Mouse (Mus musculus): Measurements from ENCODE around the gene Phf23. TPM values are rescaled to one million over a fixed set of nuclear protein-coding genes. Genes with fewer than 3 reads are reported as not detected.

The Phf23 gene
- polyA plus RNA-seq, 1 experiment from 2014 or later = 49.4 TPM

- 84% methylated on average over 10 of the region's 10 CpGs for WGBS
- no peak overlapping the region for H3K27ac ChIP-seq (ENCODE audit: low read depth, low read length)
- H3K4me2 ChIP-seq (ENCODE audit: low read length) = peak overlapping the region; percentile 50
- peaks cover 47% of the 10 kb centered on the region for H3K36me3 ChIP-seq (ENCODE audit: control insufficient read depth, insufficient read depth, low read length)
- H3K4me1 ChIP-seq (ENCODE audit: control insufficient read depth, insufficient read depth, low read length) = peaks cover 11% of the 10 kb centered on the region
- peak overlapping the region; percentile 77 for H3K4me3 ChIP-seq (ENCODE audit: low read depth, low read length)
- peak overlapping the region; percentile 92 for H3K9ac ChIP-seq (ENCODE audit: low read length)
- no peak for DNase-seq (ENCODE audit: low spot score)
- H3K27me3 ChIP-seq (replicated peaks; ENCODE audit: control insufficient read depth, insufficient read depth, low read length) = no peaks in the 10 kb centered on the region
- H3K9me3 ChIP-seq (replicated peaks; ENCODE audit: control insufficient read depth, low read length) = no peaks in the 10 kb centered on the region
- no peak for ATAC-seq
These were observed 3.2 kb upstream of the Phf23 start for GRCm38 (mm10) chr11:69992396-69992795.

- WGBS = 83% methylated on average over 3 of the region's 3 CpGs
- 0 out of 2 replicates have a peak overlapping the region, but pooled peaks have one; percentile 21 for H3K9ac ChIP-seq (ENCODE audit: low read length)
- H3K4me3 ChIP-seq (ENCODE audit: low read depth, low read length) = peak overlapping the region; percentile 77; the same call in 1 of the 2 replicates
These were observed 2.6 kb upstream of the Phf23 start for GRCm38 (mm10) chr11:69992932-69993331.

DNA sequence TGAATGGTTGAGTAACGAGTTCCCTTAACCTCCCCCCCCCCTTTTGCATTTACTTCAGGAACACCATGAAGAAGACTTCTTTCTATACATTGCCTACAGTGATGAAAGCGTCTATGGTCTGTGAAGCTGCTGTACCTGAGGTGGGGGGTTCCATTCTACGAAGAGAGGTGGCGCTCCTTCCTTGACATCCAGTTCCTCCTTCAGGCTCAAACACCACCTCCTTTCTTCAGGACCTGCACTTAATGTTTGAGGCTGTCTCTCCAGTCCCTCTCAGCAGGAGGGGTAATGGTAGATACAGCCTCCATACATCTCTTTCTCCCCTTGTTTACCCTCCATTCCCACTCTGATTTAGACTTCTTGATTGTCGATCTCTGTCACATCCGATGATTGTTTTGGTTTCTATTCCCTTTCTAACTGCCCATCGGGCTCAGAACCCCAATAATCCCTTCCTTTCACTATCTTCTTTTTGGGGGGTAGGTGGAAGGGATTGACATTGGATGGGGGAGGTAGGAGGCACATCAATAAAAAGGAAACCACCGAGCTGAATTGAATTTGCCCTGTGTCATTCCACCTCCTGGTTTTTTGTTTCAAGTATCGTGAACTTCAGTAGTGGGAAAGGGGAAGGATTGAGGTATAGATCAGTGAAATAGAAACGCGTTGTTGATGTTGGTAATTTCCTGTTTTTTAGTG is 1.0 kb upstream of the Phf23 start:
- peaks cover 14% of the 10 kb centered on the region for H3K4me1 ChIP-seq (ENCODE audit: control insufficient read depth, insufficient read depth, low read length)
- H3K27ac ChIP-seq (ENCODE audit: low read depth, low read length) = no peak overlapping the region
- peak overlapping the region; percentile 40 for H3K4me2 ChIP-seq (ENCODE audit: low read length)
- peak overlapping the region; percentile 96; the same call in 1 of the 2 replicates for H3K4me3 ChIP-seq (ENCODE audit: low read depth, low read length)
- H3K9me3 ChIP-seq (replicated peaks; ENCODE audit: control insufficient read depth, low read length) = no peaks in the 10 kb centered on the region
- DNase-seq (ENCODE audit: low spot score) (no peak), ATAC-seq (no peak)
- H3K27me3 ChIP-seq (replicated peaks; ENCODE audit: control insufficient read depth, insufficient read depth, low read length) = no peaks in the 10 kb centered on the region
- 86% methylated on average over 11 of the region's 11 CpGs for WGBS
- H3K9ac ChIP-seq (ENCODE audit: low read length) = no peak overlapping the region
- peaks cover 45% of the 10 kb centered on the region for H3K36me3 ChIP-seq (ENCODE audit: control insufficient read depth, insufficient read depth, low read length)

More at GRCm38 (mm10) chr11:69992932-69993331, 2.6 kb upstream of the Phf23 start:
- Histone ChIP-seq H3K4me2 (ENCODE audit: low read length) (peak overlapping the region; percentile 50), H3K9me3 (replicated peaks; ENCODE audit: control insufficient read depth, low read length) (no peaks in the 10 kb centered on the region), H3K36me3 (ENCODE audit: control insufficient read depth, insufficient read depth, low read length) (peaks cover 45% of the 10 kb centered on the region), H3K4me1 (ENCODE audit: control insufficient read depth, insufficient read depth, low read length) (peaks cover 14% of the 10 kb centered on the region), H3K27me3 (replicated peaks; ENCODE audit: control insufficient read depth, insufficient read depth, low read length) (no peaks in the 10 kb centered on the region), H3K27ac (ENCODE audit: low read depth, low read length) (no peak overlapping the region)
- DNase-seq (ENCODE audit: low spot score) = no peak
- no peak for ATAC-seq

DNA sequence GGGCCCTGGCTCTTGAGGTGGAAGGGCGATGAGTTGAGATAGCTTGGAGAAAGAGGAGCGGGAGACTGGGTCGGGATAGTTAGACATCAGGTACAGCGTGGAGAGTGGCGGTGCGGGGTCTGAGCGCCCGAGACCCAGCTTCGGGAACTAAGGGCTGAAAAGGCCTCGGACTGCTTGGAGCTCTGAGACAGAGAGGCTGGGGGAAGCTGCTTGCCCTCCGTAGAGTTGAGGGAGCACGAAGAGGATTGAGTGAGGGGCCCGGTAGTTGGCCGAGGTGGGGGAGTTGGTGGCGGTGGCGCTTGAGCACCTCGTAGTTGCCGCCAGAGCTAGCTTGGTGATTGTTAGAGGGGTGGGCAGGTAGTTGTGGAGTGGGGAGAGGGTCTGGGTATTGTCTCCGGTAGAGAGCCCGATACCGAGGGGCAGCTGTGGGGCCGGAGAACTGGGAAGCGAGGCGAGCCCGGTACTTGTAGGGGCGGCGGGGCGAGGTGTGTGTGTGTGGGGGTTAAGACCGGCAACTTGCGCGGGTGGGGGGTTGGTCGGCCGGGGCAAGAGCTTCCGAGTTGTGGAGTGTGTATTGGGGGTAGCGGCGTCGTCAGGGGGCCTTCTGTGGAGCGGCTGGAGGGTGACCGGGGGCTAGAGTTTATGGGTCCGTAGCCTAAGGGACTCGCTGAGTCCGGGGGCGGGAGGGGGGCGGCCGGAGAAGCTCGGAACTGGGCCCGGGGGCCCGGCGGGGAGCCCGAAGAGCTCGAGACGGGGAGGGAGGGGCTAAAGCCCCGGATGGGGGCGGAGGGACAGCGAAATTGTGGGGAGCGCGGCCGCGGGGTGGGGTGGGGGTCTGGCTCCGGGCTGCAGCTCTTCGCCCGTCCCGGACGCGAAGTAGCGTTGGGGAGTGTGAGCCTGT is 834 bp downstream of the Phf23 start:
- peak; percentile 53 for DNase-seq (ENCODE audit: low spot score)
- Histone ChIP-seq H3K27me3 (replicated peaks; ENCODE audit: control insufficient read depth, insufficient read depth, low read length) (no peaks in the 10 kb centered on the region), H3K4me1 (ENCODE audit: control insufficient read depth, insufficient read depth, low read length) (peaks cover 21% of the 10 kb centered on the region), H3K4me2 (ENCODE audit: low read length) (peak overlapping the region; percentile 61), H3K9ac (ENCODE audit: low read length) (peak overlapping the region; percentile 91), H3K4me3 (ENCODE audit: low read depth, low read length) (peak overlapping the region; percentile 96), H3K9me3 (replicated peaks; ENCODE audit: control insufficient read depth, low read length) (no peaks in the 10 kb centered on the region), H3K36me3 (ENCODE audit: control insufficient read depth, insufficient read depth, low read length) (peaks cover 43% of the 10 kb centered on the region), H3K27ac (ENCODE audit: low read depth, low read length) (peak overlapping the region; percentile 95)
- ATAC-seq = peak; percentile 0; the same call in 1 of the 2 replicates
- under 1% methylated on average over 64 of the region's 66 CpGs for WGBS

GRCm38 (mm10) chr11:69997070-69997509 is 1.5 kb downstream of the Phf23 start:
- peak overlapping the region; percentile 96 for H3K4me3 ChIP-seq (ENCODE audit: low read depth, low read length)
- H3K27me3 ChIP-seq (replicated peaks; ENCODE audit: control insufficient read depth, insufficient read depth, low read length) = no peaks in the 10 kb centered on the region
- under 1% methylated on average over 33 of the region's 44 CpGs for WGBS
- DNase-seq (ENCODE audit: low spot score) = peak; percentile 79
- peak overlapping the region; percentile 95 for H3K27ac ChIP-seq (ENCODE audit: low read depth, low read length)
- H3K4me1 ChIP-seq (ENCODE audit: control insufficient read depth, insufficient read depth, low read length) = peaks cover 28% of the 10 kb centered on the region
- no peaks in the 10 kb centered on the region for H3K9me3 ChIP-seq (replicated peaks; ENCODE audit: control insufficient read depth, low read length)
- H3K4me2 ChIP-seq (ENCODE audit: low read length) = peak overlapping the region; percentile 61
- H3K36me3 ChIP-seq (ENCODE audit: control insufficient read depth, insufficient read depth, low read length) = peaks cover 43% of the 10 kb centered on the region
- ATAC-seq = peak; percentile 18
- H3K9ac ChIP-seq (ENCODE audit: low read length) = peak overlapping the region; percentile 91

DNA sequence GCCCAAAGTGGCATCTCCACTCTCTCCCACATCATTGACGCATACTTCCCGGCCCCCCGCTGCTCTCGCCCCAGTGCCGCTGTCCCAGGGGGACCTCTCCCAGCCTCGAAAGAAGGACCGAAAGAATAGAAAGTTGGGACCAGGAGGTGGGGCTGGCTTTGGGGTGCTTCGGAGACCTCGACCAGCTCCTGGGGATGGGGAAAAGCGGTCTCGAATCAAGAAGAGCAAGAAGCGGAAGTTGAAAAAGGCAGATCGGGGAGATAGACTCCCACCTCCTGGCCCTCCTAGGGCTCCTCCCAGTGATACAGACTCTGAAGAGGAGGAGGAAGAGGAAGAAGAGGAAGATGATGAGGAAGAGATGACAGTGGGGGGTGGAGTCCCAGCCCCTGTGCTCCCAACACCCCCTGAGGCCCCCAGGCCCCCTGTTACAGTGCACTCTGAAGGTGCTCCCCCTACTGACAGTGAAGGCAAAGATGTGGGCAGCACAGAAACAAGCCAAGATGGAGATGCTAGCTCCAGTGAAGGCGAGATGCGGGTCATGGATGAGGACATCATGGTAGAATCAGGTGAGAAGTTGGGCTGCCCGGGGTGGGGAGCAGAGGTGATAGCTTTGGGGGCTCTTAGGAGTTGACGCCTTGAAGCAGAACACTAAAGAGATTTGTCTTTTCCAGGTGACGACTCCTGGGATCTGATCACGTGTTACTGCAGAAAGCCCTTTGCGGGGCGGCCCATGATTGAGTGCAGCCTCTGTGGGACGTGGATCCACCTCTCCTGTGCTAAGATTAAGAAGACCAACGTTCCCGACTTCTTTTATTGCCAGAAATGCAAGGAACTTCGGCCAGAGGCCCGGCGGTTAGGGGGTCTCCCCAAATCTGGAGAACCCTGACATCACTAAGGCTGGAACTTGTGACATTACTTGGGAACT is 3.3 kb downstream of the Phf23 start:
- peaks cover 31% of the 10 kb centered on the region for H3K4me1 ChIP-seq (ENCODE audit: control insufficient read depth, insufficient read depth, low read length)
- ATAC-seq (no peak), DNase-seq (ENCODE audit: low spot score) (no peak)
- H3K27ac ChIP-seq (ENCODE audit: low read depth, low read length) = no peak overlapping the region
- H3K4me2 ChIP-seq (ENCODE audit: low read length) = no peak overlapping the region
- 92% methylated on average over 27 of the region's 27 CpGs for WGBS
- no peaks in the 10 kb centered on the region for H3K9me3 ChIP-seq (replicated peaks; ENCODE audit: control insufficient read depth, low read length)
- H3K9ac ChIP-seq (ENCODE audit: low read length) = no peak overlapping the region
- H3K27me3 ChIP-seq (replicated peaks; ENCODE audit: control insufficient read depth, insufficient read depth, low read length) = no peaks in the 10 kb centered on the region
- 0 out of 2 replicates have a peak overlapping the region, but pooled peaks have one; percentile 2 for H3K4me3 ChIP-seq (ENCODE audit: low read depth, low read length)
- H3K36me3 ChIP-seq (ENCODE audit: control insufficient read depth, insufficient read depth, low read length) = peaks cover 36% of the 10 kb centered on the region

- Histone ChIP-seq H3K27ac (ENCODE audit: low read depth, low read length) (no peak overlapping the region), H3K9ac (ENCODE audit: low read length) (no peak overlapping the region), H3K36me3 (ENCODE audit: control insufficient read depth, insufficient read depth, low read length) (peaks cover 31% of the 10 kb centered on the region), H3K4me3 (ENCODE audit: low read depth, low read length) (0 out of 2 replicates have a peak overlapping the region, but pooled peaks have one; percentile 66), H3K4me1 (ENCODE audit: control insufficient read depth, insufficient read depth, low read length) (peaks cover 31% of the 10 kb centered on the region), H3K4me2 (ENCODE audit: low read length) (no peak overlapping the region), H3K27me3 (replicated peaks; ENCODE audit: control insufficient read depth, insufficient read depth, low read length) (no peaks in the 10 kb centered on the region), H3K9me3 (replicated peaks; ENCODE audit: control insufficient read depth, low read length) (no peaks in the 10 kb centered on the region)
- no peak for DNase-seq (ENCODE audit: low spot score)
- WGBS = 78% methylated on average over 8 of the region's 8 CpGs
- ATAC-seq = no peak
These were observed 4.1 kb downstream of the Phf23 start for GRCm38 (mm10) chr11:69999666-70000065.

- Histone ChIP-seq H3K4me3 (ENCODE audit: low read depth, low read length) (peak within 1 kb of the TSS; percentile 66), H3K9me3 (replicated peaks; ENCODE audit: control insufficient read depth, low read length) (no peaks in the 10 kb centered on the region), H3K4me2 (ENCODE audit: low read length) (peak within 1 kb of the TSS; percentile 85), H3K27ac (ENCODE audit: low read depth, low read length) (peak within 1 kb of the TSS; percentile 94), H3K4me1 (ENCODE audit: control insufficient read depth, insufficient read depth, low read length) (peaks cover 29% of the 10 kb centered on the region), H3K36me3 (ENCODE audit: control insufficient read depth, insufficient read depth, low read length) (peaks cover 38% of the 10 kb centered on the region), H3K9ac (ENCODE audit: low read length) (peak within 1 kb of the TSS; percentile 82), H3K27me3 (replicated peaks; ENCODE audit: control insufficient read depth, insufficient read depth, low read length) (no peaks in the 10 kb centered on the region)
- ATAC-seq (peak; percentile 69), DNase-seq (ENCODE audit: low spot score) (peak; percentile 98)
- WGBS = under 1% methylated on average over 44 of the region's 48 CpGs
These were observed 4.9 kb downstream of the Phf23 start, which contains the start of gene Dvl2 for GRCm38 (mm10) chr11:70000396-70000898. TSS of gene Dvl2 (plus strand) at chr11:70000595.

All from forebrain, embryonic 14.5 days (tissue).